Mouse (Mus musculus) kidney, embryonic 14.5 days (tissue): ENCODE measurements at regions not wholly inside any gene's neighbourhood (a gene's known extent, or its start where the extent isn't known, plus 50 kb on each side); places are given as distances from the start of the nearest gene placed in this dataset.

Experiments used
- ATAC-seq: fragments of 200-750 bp; cut with Nextera tagmentation; 2 replicates; pipeline ENCODE4 v1.8.0; 2017; ENCODE audit warnings: moderate number of reproducible peaks, mild to moderate bottlenecking, moderate TSS enrichment, moderate library complexity; ENCODE audit not compliant: low FRiP score, low TSS enrichment
- H3K27ac ChIP-seq: fragments of 300-500 bp; sonication (generic); 2 replicates; pipeline ENCODE4 v1.5.1; 2014; ENCODE audit warnings: low read depth, mild to moderate bottlenecking, low read length, moderate library complexity, mixed read lengths
- H3K27me3 ChIP-seq: fragments of 300-500 bp; sonication (generic); 2 replicates; pipeline ENCODE4 v1.6.1; 2014; ENCODE audit warnings: mild to moderate bottlenecking, low read length; ENCODE audit not compliant: control insufficient read depth, insufficient read depth
- H3K36me3 ChIP-seq: fragments of 300-500 bp; sonication (generic); 2 replicates; pipeline ENCODE4 v1.6.1; 2014; ENCODE audit warnings: low read length, mixed read lengths; ENCODE audit not compliant: control insufficient read depth, insufficient read depth
- H3K4me1 ChIP-seq: fragments of 300-500 bp; sonication (generic); 2 replicates; pipeline ENCODE4 v1.6.1; 2014; ENCODE audit warnings: low read length, mixed read lengths; ENCODE audit not compliant: control insufficient read depth, insufficient read depth
- H3K4me2 ChIP-seq: fragments of 300-500 bp; sonication (generic); replicated peaks from 2 replicates; pipeline ENCODE4 v1.6.1; 2014; ENCODE audit warnings: low read depth, mild to moderate bottlenecking, low read length
- H3K4me3 ChIP-seq: fragments of 300-500 bp; sonication (generic); 2 replicates; pipeline ENCODE4 v1.5.1; 2014; ENCODE audit warnings: mild to moderate bottlenecking, low read length
- H3K9ac ChIP-seq: fragments of 300-500 bp; sonication (generic); 2 replicates; pipeline ENCODE4 v1.6.1; 2014; ENCODE audit warnings: low read depth, mild to moderate bottlenecking, low read length, moderate library complexity
- H3K9me3 ChIP-seq: fragments of 300-500 bp; sonication (generic); 2 replicates; pipeline ENCODE4 v1.6.1; 2016; ENCODE audit warnings: low read length; ENCODE audit not compliant: control insufficient read depth
- WGBS: fragments of 180-500 bp; shearing (Covaris S2); extraction: QIAGEN DNeasy Blood & Tissue Kit; methylation state at CpG from one replicate; pipeline ENCODE4 v1.1.7; 2014; 5-methylcytosine and 5-hydroxymethylcytosine counted together

DNA sequence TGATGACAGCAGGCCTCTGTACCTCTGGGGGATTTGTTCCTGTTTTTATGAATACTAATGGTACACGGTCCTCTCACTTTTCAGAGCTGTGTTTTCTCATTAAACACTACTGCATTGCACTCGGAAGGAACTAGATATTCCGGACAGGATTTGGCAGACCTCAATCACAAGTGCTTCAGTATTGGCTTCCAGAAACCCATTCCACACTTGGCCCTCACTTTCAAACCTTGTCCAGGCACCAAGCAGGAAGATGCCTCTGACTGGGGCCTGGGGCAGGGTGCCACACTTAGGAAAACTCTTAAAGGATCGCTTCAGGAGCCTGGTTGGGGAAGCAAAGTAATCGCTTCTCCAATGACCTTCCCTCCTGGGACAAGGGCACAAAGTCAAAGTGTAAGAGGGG is 50.7 kb upstream of the Mrps6 start:
- Histone ChIP-seq H3K4me3 (no peak overlapping the region), H3K9ac (no peak overlapping the region), H3K36me3 (no peaks in the 10 kb centered on the region), H3K4me1 (no peaks in the 10 kb centered on the region), H3K27me3 (no peaks in the 10 kb centered on the region), H3K4me2 (no peak overlapping the region), H3K9me3 (no peaks in the 10 kb centered on the region), H3K27ac (no peak overlapping the region)
- WGBS: 86% methylated on average over 5 of the region's 5 CpGs
- no peak for ATAC-seq
